Mouse (Mus musculus) thymus, postnatal 25 days (tissue): ENCODE data around the gene Pex26.

ENCODE experiments used
- DNase-seq: peaks from one replicate; pipeline ENCODE4 v3.0.0; 2022

The Pex26 gene

DNA sequence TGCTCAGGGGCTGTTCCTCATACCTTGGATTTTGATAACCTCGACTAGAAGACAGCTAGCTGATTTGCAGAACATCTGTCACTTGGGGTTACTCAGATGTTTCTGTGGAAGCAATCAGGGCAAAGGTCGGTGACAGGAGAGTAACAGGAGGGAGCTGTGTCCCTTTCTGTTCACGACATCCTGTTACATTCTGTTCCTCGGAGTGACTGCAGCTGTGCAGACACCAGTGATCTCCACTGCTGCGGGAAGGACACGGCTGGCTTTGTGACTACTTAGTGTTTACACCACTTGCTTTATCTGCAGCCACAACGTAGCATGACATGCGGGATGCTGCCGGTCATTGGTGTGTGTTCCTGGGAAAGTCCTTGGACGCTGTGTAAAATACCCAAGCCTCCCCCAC is 59.7 kb downstream of the Pex26 start:
- peak; percentile 62 for DNase-seq

GRCm38 (mm10) chr6:121245127-121246036 is 61.9 kb downstream of the Pex26 start, which contains the start of gene Usp18:
Usp18 (plus strand) TSS chr6:121245906.
- peak; percentile 92 for DNase-seq

DNA sequence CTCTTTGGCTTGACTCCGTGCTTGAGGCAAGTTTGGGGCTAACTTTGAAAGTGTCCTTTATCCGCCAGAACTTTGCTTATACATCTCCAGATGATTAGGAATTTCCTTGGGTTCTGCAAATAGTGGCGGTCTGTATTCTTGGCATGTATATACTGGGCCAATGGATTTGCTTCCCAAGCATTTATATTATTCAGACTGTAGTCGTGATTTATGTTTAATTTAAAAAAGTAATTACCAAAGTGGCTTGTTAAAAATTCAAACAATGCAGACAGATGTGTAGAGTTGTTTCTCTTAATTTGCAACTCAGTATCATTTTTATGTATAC is 62.5 kb downstream of the Pex26 start:
- DNase-seq = no peak
